Mouse (Mus musculus): ENCODE results near the gene Zfp334.

DNA sequence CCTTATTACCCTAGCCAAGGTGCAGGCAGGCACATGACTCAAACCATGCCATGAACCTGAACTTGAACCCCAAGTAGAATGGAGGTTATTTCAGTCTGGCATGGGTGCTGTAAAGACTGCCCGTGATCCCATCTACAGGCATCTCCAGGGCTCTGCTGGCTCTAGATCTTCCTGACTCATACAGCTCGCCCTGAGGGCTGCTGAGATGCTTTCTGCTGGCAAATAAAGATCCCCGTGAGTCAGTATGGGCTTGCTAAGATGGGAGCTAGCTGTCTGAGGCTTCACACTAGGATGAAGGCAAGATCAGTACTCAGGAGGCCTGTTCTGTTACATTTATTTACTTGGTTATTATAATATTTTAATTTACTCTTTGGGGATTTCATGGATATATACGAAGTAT, 4.1 kb upstream of the Zfp334 start:
- TF ChIP-seq CTCF (IDR thresholded peaks at IDR 0.05; ENCODE audit: insufficient read depth, low read depth, low read length) = no peak
- TF ChIP-seq POLR2A (IDR thresholded peaks at IDR 0.05; ENCODE audit: insufficient read depth, low read depth, low read length) = no peak

Measured in olfactory bulb, adult 2 months (tissue).